Mouse (Mus musculus) testis, adult 2 months (tissue): ENCODE results near the gene BC037034.

Source experiments
- CTCF ChIP-seq: fragments of 200-500 bp; IDR thresholded peaks from 2 replicates; pipeline ENCODE4 v1.5.1; 2012; ENCODE audit warnings: low read depth, mild to moderate bottlenecking, inconsistent platforms, low read length, moderate library complexity; ENCODE audit not compliant: control insufficient read depth, insufficient read depth, insufficient replicate concordance
- POLR2A ChIP-seq: fragments of 200-500 bp; IDR thresholded peaks from 2 replicates; pipeline ENCODE4 v1.6.1; 2012; ENCODE audit warnings: low read depth, mild to moderate bottlenecking, inconsistent platforms, low read length, moderate library complexity; ENCODE audit not compliant: control insufficient read depth

DNA sequence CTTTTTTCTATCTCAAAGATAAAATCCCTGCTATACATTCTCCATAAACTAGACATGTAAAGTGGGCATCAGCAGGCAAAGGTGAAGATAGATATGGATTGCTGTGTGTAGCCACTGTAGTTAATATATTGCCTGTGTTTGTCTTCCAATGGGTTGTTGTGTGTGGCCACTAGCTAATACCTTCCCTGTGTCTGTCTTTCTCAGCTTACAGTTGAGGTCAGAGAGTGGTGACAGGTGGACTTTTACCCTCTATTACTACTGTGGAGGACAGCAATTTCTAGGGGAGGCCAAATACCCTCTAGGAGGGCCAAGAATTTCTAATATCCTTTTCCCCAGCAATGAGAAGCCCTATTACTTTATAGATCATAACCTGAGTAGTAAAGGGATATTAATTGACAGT, 29.6 kb downstream of the BC037034 start:
- TF ChIP-seq CTCF (no peak), POLR2A (no peak)
